Mouse (Mus musculus) ES-Bruce4 (cell line): ENCODE results near the gene Ltbp4.

Experiments
- CTCF ChIP-seq: IDR thresholded peaks from one replicate; pipeline ENCODE4 v1.8.1; 2011; ENCODE audit warnings: low read depth, low read length
- EP300 ChIP-seq: IDR thresholded peaks from 2 replicates; pipeline ENCODE4 v1.6.1; 2011; ENCODE audit warnings: low read depth, low read length; ENCODE audit not compliant: insufficient read depth

- TF ChIP-seq EP300 (no peak), CTCF (no peak)
Measured at GRCm38 (mm10) chr7:27260856-27261255, 76.6 kb downstream of the Ltbp4 start.
